Mouse (Mus musculus) liver, embryonic 12.5 days (tissue): ENCODE results near the gene Nisch. TPM values are rescaled to one million over a fixed set of nuclear protein-coding genes. Genes with fewer than 3 reads are reported as not detected.
A peak's percentile ranks its signal among the peaks of the same experiment; 100 is the strongest.

ENCODE experiments used
- ATAC-seq: fragments of 200-750 bp; cut with Nextera tagmentation; 2 replicates; pipeline ENCODE4 v1.8.0; 2017; ENCODE audit warnings: moderate number of reproducible peaks, mild to moderate bottlenecking, moderate library complexity
- H3K27ac ChIP-seq: fragments of 300-500 bp; sonication (generic); 2 replicates; pipeline ENCODE4 v1.5.1; 2016; ENCODE audit warnings: mild to moderate bottlenecking
- H3K27me3 ChIP-seq: fragments of 300-500 bp; sonication (generic); replicated peaks from 2 replicates; pipeline ENCODE4 v1.6.1; 2016; ENCODE audit warnings: mild to moderate bottlenecking, moderate library complexity
- H3K36me3 ChIP-seq: fragments of 300-500 bp; sonication (generic); 2 replicates; pipeline ENCODE4 v1.6.1; 2016; ENCODE audit warnings: mild to moderate bottlenecking, moderate library complexity
- H3K4me1 ChIP-seq: fragments of 300-500 bp; sonication (generic); 2 replicates; pipeline ENCODE4 v1.6.1; 2016
- H3K4me2 ChIP-seq: fragments of 300-500 bp; sonication (generic); 2 replicates; pipeline ENCODE4 v1.6.1; 2016; ENCODE audit warnings: mild to moderate bottlenecking, moderate library complexity
- H3K4me3 ChIP-seq: fragments of 300-500 bp; sonication (generic); 2 replicates; pipeline ENCODE4 v1.5.1; 2016; ENCODE audit warnings: mild to moderate bottlenecking, moderate library complexity
- H3K9ac ChIP-seq: fragments of 300-500 bp; sonication (generic); 2 replicates; pipeline ENCODE4 v1.6.1; 2016; ENCODE audit warnings: mild to moderate bottlenecking, moderate library complexity
- H3K9me3 ChIP-seq: fragments of 300-500 bp; sonication (generic); replicated peaks from 2 replicates; pipeline ENCODE4 v1.6.1; 2016; ENCODE audit warnings: mild to moderate bottlenecking, moderate library complexity
- WGBS: fragments of 180-500 bp; shearing (Covaris S2); methylation state at CpG from one replicate; pipeline ENCODE4 v1.1.7; 2016; ENCODE audit not compliant: insufficient replicate concordance; 5-methylcytosine and 5-hydroxymethylcytosine counted together
- polyA plus RNA-seq: library from polyadenylated mRNA; unstranded; fragments of >200 nt; fragmentation: Nextera tagmentation; extraction: Ambion mirVana; gene quantifications from 2 replicates; pipeline ENCODE4 v1.2.1, GENCODE M21; 2016

Gene Nisch
- polyA plus RNA-seq, 1 experiment from 2014 or later, result 151 TPM

DNA sequence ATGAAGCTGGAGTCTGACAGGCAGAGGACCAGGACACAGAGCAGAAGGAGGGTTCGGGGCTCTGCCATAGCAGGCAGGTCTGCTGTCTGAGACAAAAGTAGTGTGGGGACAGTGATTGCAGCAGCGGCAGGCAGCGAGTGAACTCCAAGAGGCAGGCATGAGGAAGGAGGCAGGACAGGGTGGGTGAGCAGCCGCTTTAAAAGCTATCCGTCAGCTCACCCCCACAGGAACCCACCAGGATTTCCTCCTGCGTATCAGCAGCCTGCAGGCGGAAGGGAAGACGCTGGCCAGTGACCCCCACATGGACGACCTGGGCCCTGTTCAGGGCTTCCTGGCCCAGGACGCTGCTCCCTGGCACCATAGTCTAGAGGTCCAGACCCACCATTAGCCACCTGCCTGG, 48.3 kb downstream of the Nisch start, which contains the start of gene Stab1:
Gene Stab1 (minus strand): TSS at position 217 of the 400 bp plus-strand sequence.
- Histone ChIP-seq H3K4me1 (peaks cover 63% of the 10 kb centered on the region), H3K27ac (peak within 1 kb of the TSS; percentile 34), H3K9me3 (no peaks in the 10 kb centered on the region), H3K9ac (0 out of 2 replicates have a peak within 1 kb of the TSS, but pooled peaks have one; percentile 24), H3K4me3 (peak within 1 kb of the TSS; percentile 18), H3K4me2 (peak within 1 kb of the TSS; percentile 34; the same call in 1 of the 2 replicates), H3K36me3 (peaks cover 33% of the 10 kb centered on the region), H3K27me3 (peaks cover 27% of the 10 kb centered on the region)
- WGBS, result 9% methylated on average over 10 of the region's 10 CpGs
- no peak for ATAC-seq

DNA sequence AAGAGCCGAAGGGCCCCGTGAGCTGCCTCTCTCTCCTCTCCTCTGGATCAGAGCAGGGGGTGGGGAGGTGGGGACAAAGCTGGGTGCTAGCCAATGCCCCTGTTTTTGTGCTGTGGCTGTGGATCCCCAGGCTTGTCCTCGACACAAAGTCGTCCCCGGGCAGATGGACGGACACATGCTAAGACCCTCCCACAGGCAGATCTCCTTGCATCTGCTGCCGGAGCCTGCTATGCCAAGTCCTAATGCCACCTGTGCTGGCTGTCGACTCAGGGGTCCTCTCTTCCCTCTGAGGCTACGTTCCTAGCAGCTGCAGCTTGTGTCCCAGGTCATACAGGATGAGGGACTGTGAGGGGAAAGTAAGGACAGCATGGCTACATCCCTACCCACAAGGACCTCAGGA, 49.9 kb downstream of the Nisch start:
- peaks cover 17% of the 10 kb centered on the region for H3K36me3 ChIP-seq
- WGBS, result 46% methylated on average over 9 of the region's 9 CpGs
- peak overlapping the region; percentile 34 for H3K4me2 ChIP-seq
- H3K9me3 ChIP-seq, result no peaks in the 10 kb centered on the region
- peaks cover 75% of the 10 kb centered on the region for H3K4me1 ChIP-seq
- peak overlapping the region; percentile 18 for H3K4me3 ChIP-seq
- no peak overlapping the region for H3K27ac ChIP-seq
- ATAC-seq, result no peak
- 0 out of 2 replicates have a peak overlapping the region, but pooled peaks have one; percentile 25 for H3K9ac ChIP-seq
- H3K27me3 ChIP-seq, result peaks cover 43% of the 10 kb centered on the region

DNA sequence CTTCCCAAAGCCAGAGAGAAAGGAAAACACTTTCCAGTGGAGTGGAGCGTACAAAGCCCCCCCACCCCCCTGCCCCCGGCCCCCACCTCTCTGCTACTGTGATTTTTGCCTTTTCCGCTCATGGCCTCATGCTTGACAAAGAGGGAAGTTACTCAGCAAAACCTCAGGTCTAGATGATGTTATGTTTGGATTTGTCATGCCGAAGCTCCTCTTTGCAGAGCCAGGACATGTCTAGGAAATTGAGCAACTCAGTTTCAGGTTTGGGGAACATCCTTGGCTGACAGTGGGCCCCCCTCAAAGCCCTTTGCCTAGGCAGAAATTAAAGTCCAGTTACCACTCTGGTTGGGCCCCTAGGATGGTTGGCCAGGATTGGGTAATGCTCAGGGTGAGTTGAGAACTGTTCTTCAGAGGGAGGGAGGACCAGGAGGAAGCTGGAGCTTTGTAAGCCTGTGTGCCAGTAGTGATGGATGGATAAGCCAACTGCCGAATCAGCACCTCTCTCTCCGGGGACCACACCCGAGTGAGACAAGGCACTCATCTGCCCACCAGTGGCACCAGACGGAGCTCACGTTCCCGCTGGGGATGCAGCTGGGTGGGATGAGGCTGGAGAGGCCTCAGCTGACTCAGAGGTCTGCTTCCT, 50.6 kb downstream of the Nisch start:
- Histone ChIP-seq H3K36me3 (peaks cover 9% of the 10 kb centered on the region), H3K4me3 (peak overlapping the region; percentile 18; the same call in 1 of the 2 replicates), H3K27me3 (peaks cover 49% of the 10 kb centered on the region), H3K27ac (no peak overlapping the region), H3K9ac (no peak overlapping the region), H3K4me2 (peak overlapping the region; percentile 34), H3K9me3 (no peaks in the 10 kb centered on the region), H3K4me1 (peaks cover 70% of the 10 kb centered on the region)
- no peak for ATAC-seq
- WGBS, result 15% methylated on average over 10 of the region's 10 CpGs

DNA sequence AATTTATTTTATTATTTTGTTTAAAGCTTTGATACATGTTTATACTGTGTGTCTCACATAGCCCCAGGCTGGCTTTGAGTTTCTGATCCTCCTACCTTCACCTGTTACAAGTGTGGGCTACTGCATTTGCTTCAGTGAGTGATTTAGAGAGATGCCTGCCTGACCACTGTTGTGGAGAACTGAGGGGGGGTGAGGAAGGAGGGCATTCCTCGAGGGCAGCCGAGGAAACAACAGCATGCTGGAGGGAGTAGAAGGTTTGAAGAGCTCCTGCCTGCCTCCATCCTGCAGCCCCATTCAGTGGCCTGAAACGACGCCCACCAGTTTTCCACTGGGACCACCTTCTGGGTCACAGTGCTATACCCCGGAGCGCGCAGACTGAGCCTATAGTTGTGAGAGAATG, 51.3 kb downstream of the Nisch start:
- Histone ChIP-seq H3K4me1 (peaks cover 66% of the 10 kb centered on the region), H3K27ac (no peak overlapping the region)

DNA sequence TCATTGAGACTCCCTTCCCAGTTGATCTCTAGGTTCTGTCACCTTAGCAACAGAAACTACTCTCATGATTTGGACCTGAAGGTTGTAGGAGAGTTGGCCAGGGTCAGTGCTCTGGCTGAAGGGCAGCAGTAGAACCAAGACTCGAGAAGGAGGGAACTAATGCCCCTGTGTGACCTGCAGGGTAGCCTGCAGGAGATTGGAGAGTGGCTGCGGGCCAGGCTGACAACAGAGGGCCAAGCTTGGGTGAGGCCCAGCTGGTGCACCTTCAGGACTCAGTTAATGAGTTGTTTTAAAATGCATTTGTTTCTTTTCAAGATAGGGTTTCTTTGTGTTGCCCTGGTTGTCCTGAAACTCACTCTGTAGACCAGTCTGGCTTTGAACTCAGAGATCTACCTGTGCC, 51.7 kb downstream of the Nisch start:
- H3K4me2 ChIP-seq, result no peak overlapping the region
- WGBS, result 59% methylated on average over 2 of the region's 2 CpGs

More for the DNA sequence above, 51.3 kb downstream of the Nisch start:
- Histone ChIP-seq H3K4me2 (peak overlapping the region; percentile 34; the same call in 1 of the 2 replicates), H3K4me3 (no peak overlapping the region), H3K36me3 (peaks cover 3% of the 10 kb centered on the region), H3K27me3 (peaks cover 55% of the 10 kb centered on the region), H3K9me3 (no peaks in the 10 kb centered on the region), H3K9ac (no peak overlapping the region)
- no peak for ATAC-seq
- 43% methylated on average over 7 of the region's 7 CpGs for WGBS

DNA sequence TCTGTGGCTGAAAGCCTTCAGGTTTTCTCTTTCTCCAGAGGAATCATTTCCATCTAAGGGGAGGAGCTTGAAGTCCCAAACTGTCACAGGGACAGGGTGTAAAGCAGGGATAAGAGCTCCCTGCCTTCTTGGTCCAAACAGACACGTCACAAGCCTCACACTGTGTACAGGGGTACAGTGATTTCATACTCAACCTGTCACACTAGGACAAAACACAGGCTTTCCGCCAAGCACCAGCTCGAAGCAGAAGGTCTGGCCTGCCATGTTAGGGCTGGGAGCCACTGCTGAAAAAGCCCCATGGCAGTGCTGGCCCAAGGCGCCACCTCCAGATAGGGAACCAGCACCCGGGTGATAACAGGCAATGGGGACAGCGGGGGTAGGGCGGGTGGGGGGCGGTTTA, 52.7 kb downstream of the Nisch start:
- H3K9ac ChIP-seq, result no peak overlapping the region
- 0 out of 2 replicates have a peak overlapping the region, but pooled peaks have one; percentile 0 for H3K27ac ChIP-seq
- H3K4me1 ChIP-seq, result peaks cover 62% of the 10 kb centered on the region
- peak; percentile 38 for ATAC-seq
- H3K36me3 ChIP-seq, result no peaks in the 10 kb centered on the region
- H3K4me3 ChIP-seq, result no peak overlapping the region
- H3K27me3 ChIP-seq, result peaks cover 55% of the 10 kb centered on the region
- 27% methylated on average over 8 of the region's 8 CpGs for WGBS
- H3K4me2 ChIP-seq, result peak overlapping the region; percentile 1; the same call in 1 of the 2 replicates
- H3K9me3 ChIP-seq, result no peaks in the 10 kb centered on the region

More for the DNA sequence above, 51.7 kb downstream of the Nisch start:
- Histone ChIP-seq H3K27ac (no peak overlapping the region), H3K4me3 (no peak overlapping the region), H3K9me3 (no peaks in the 10 kb centered on the region), H3K9ac (no peak overlapping the region), H3K4me1 (peaks cover 62% of the 10 kb centered on the region), H3K27me3 (peaks cover 55% of the 10 kb centered on the region), H3K36me3 (no peaks in the 10 kb centered on the region; the same call in 1 of the 2 replicates)
- no peak for ATAC-seq

DNA sequence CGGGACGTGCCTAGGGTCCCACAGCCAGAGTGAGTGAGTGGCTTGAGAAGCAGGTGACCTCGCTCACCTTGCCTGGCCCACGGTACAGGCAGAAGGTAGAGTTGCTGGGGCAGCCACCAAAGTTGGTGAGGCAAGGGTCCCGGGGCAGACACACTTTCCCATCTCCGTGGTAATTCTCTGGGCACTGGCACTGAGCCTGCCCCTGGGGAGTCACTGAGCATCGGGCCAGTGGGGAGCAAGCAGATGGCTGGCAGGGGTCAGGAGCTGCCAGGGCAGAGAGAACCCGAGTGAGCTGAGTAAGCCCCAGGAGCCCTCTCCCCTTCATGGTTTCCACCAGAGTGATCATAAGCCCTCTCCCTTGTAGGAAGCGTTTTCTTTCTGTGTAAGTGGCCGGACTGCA, 55.1 kb downstream of the Nisch start:
- Histone ChIP-seq H3K9ac (no peak overlapping the region), H3K4me1 (peaks cover 44% of the 10 kb centered on the region), H3K4me3 (no peak overlapping the region), H3K36me3 (no peaks in the 10 kb centered on the region), H3K4me2 (no peak overlapping the region), H3K27ac (no peak overlapping the region), H3K27me3 (peaks cover 33% of the 10 kb centered on the region; the same call in 1 of the 2 replicates), H3K9me3 (no peaks in the 10 kb centered on the region)
- WGBS, result 66% methylated on average over 10 of the region's 10 CpGs
- no peak for ATAC-seq

DNA sequence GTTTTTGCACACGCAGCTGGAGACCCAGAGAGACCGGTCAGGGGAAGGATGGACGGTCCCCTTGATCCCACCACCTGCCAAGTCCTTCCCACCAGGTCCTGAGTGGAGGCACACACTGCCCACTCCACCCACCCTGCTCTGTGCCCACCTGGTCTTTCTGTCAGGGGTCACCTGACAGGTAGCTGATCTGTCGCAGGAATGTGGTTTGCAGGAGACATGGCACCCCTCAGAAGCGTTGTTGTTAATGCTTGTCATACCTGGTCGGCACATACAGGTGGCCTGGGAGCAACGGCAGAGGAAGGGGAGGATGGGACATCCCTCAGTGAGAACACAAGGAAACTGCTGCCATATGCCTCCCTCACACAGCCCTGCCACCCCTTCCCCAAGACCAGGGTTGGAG, 55.6 kb downstream of the Nisch start:
- peaks cover 39% of the 10 kb centered on the region for H3K4me1 ChIP-seq
- no peak overlapping the region for H3K27ac ChIP-seq
- H3K4me3 ChIP-seq, result no peak overlapping the region
- ATAC-seq, result no peak
- no peaks in the 10 kb centered on the region for H3K9me3 ChIP-seq
- H3K9ac ChIP-seq, result no peak overlapping the region
- H3K36me3 ChIP-seq, result no peaks in the 10 kb centered on the region
- 79% methylated on average over 7 of the region's 7 CpGs for WGBS
- no peak overlapping the region for H3K4me2 ChIP-seq
- peaks cover 33% of the 10 kb centered on the region; the same call in 1 of the 2 replicates for H3K27me3 ChIP-seq

DNA sequence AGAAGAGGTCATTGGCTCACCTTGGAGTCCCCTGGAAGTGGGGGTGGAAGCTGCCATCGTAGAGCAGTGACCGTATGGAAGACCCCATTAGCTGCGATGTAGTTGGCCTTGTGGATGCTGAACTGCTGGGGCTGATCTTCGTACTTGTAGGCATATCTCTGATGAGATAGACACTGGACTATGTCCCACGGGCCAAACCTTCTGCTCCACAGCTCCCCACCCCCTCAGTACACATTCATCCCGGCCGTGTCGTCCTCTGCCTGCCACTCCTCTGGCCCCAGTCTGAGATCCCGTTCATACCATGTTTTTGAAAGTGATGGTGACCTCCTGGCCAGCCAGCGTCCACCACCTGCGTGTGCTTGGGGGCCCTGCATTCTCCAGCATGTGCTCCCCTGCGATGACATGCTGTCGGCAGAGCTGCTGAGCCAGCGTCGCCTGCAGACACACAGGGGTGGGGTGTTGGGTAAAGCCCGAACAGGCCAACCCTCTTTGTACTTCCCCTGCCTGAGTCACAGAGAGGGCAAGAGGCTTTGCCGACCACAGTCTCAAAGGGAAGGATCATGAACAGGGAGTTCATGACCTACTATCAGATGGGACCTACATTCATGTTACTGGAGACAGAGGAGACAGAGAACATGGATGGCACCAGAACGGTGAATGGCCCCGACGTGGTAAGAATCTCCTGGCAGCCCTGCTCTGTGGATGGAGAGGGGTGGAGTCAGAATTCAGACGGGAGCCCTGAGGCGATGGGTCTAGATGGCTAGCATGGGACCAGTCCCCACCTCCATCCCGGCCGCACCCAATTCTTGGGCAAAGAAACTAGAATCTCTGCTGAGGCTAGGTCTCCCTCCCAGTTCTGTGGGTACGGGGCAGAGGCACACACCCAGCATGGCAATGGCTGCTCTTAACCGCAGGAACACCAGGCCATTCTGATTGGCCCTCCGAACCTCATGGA, 56.3 kb downstream of the Nisch start:
- Histone ChIP-seq H3K9me3 (no peaks in the 10 kb centered on the region), H3K27ac (peak overlapping the region; percentile 37; the same call in 1 of the 2 replicates), H3K4me3 (no peak overlapping the region), H3K4me2 (peak overlapping the region; percentile 31), H3K9ac (no peak overlapping the region), H3K27me3 (peaks cover 31% of the 10 kb centered on the region; the same call in 1 of the 2 replicates), H3K4me1 (peaks cover 32% of the 10 kb centered on the region), H3K36me3 (no peaks in the 10 kb centered on the region)
- 61% methylated on average over 27 of the region's 27 CpGs for WGBS
- peak; percentile 42 for ATAC-seq

DNA sequence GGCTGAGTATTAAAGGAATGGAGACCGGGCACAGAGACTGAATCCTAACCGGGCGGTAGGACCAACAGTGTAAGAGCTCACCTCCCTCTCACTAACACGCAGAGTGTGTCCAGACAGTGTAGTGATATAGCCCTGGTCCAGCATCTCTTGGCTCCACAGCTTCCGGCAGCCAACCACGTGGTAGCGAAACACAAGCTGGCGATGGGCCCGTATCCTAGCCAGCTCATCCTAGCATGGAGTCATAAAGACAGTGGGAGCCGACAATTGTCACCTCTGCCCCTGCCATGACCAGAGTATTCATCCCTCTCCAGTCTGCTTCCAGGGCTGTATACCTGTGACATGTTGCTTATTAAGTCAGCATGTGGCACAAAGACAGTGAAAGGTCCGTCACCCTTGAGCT, 71.1 kb downstream of the Nisch start:
- Histone ChIP-seq H3K4me2 (no peak overlapping the region), H3K36me3 (peaks cover 38% of the 10 kb centered on the region)
- WGBS, result 84% methylated on average over 11 of the region's 11 CpGs

DNA sequence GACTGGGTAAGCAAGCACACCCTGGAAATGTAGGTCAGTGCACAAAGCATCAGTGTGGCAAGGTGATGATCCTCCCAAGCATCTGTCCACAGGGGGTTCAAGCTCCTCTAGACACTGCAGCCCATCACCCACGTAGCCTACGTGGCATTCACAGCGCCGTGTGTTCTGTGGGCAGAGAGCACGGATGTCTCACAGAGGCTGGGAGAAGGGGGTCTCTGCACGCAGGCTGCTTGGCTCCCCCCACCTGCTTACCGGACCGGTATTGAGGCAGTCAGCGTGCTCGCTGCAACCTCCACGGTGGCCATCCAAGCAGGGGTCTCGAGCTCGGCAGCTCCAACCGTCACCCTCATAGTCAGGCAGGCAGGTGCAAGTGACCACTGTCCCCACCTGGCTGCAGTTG, 75.7 kb downstream of the Nisch start:
- H3K9ac ChIP-seq, result no peak overlapping the region
- no peak overlapping the region for H3K4me2 ChIP-seq
- ATAC-seq, result no peak
- WGBS, result 92% methylated on average over 14 of the region's 14 CpGs
- H3K36me3 ChIP-seq, result peaks cover 78% of the 10 kb centered on the region
- peaks cover 8% of the 10 kb centered on the region; the same call in 1 of the 2 replicates for H3K9me3 ChIP-seq
- no peaks in the 10 kb centered on the region for H3K27me3 ChIP-seq
- no peak overlapping the region for H3K27ac ChIP-seq
- H3K4me3 ChIP-seq, result no peak overlapping the region
- H3K4me1 ChIP-seq, result no peaks in the 10 kb centered on the region

More for the DNA sequence above, 71.1 kb downstream of the Nisch start:
- Histone ChIP-seq H3K4me3 (no peak overlapping the region), H3K9ac (no peak overlapping the region), H3K4me1 (no peaks in the 10 kb centered on the region), H3K27ac (no peak overlapping the region), H3K9me3 (peaks cover 8% of the 10 kb centered on the region; the same call in 1 of the 2 replicates), H3K27me3 (peaks cover 13% of the 10 kb centered on the region; the same call in 1 of the 2 replicates)
- no peak for ATAC-seq
